In genomic region chr1:134913535-134913934, GRCm38 (mm10) we compare ENCODE assay signal across 10 mouse cellular contexts. TPM values are rescaled to one million over a fixed set of nuclear protein-coding genes. Genes with fewer than 3 reads are reported as not detected.
DNase-seq lines count a peak whose midpoint lies in the region; ATAC-seq lines count a peak whose summit lies in the region.
"Had no signal": no experiment of that assay in that cellular context is flagged by ENCODE, and none has a peak within 500 bp of the region (broad histone marks: within the 10 kb centered on the region; RNA-seq: fewer than 3 reads in every experiment).

No protein-coding gene starts in this region.

- 93% methylated on average over 4 of the region's 4 CpGs for WGBS in forebrain, embryonic 10.5 days
- WGBS in hindbrain, embryonic 14.5 days: 90% methylated on average over 4 of the region's 4 CpGs

- no peak overlapping the region for H3K9ac ChIP-seq in hindbrain, embryonic 14.5 days

- H3K4me3 ChIP-seq in forebrain, embryonic 10.5 days: no peak overlapping the region
- H3K4me3 ChIP-seq in hindbrain, embryonic 14.5 days (replicated peaks; ENCODE audit: low read length): no peak overlapping the region

- H3K4me1 ChIP-seq in forebrain, embryonic 10.5 days: 0 out of 2 replicates have a peak, but pooled peaks cover 7% of the 10 kb centered on the region
- no peaks in the 10 kb centered on the region for H3K4me1 ChIP-seq in hindbrain, embryonic 14.5 days (replicated peaks; ENCODE audit: control insufficient read depth, insufficient read depth, low read length)

- no peaks in the 10 kb centered on the region for H3K27me3 ChIP-seq in forebrain, embryonic 10.5 days (ENCODE audit: poor library complexity, severe bottlenecking)
- no peaks in the 10 kb centered on the region for H3K27me3 ChIP-seq in hindbrain, embryonic 14.5 days (ENCODE audit: control insufficient read depth, insufficient read depth, low read length)

- no peak overlapping the region for H3K27ac ChIP-seq in forebrain, embryonic 10.5 days
- no peak overlapping the region for H3K27ac ChIP-seq in hindbrain, embryonic 14.5 days

- ATAC-seq in hindbrain, embryonic 14.5 days (ENCODE audit: low FRiP score): no peak

- no peaks in the 10 kb centered on the region for H3K36me3 ChIP-seq in forebrain, embryonic 10.5 days (replicated peaks)
- no peaks in the 10 kb centered on the region for H3K36me3 ChIP-seq in hindbrain, embryonic 14.5 days (replicated peaks; ENCODE audit: control insufficient read depth, insufficient read depth)

- peak; percentile 97 for DNase-seq in heart, adult 11 months
- no peak for DNase-seq in heart, postnatal 25 days (ENCODE audit: low spot score)
- peak; percentile 47 for DNase-seq in urinary bladder, postnatal 14 days (ENCODE audit: low spot score)
- no peak for DNase-seq in urinary bladder, postnatal 10 days (ENCODE audit: low spot score)
- peak; percentile 80 for DNase-seq in gastrocnemius, postnatal 25 days
- DNase-seq in forebrain, embryonic 10.5 days (ENCODE audit: extremely low spot score, low spot score): no peak
- no peak for DNase-seq in hindbrain, embryonic 14.5 days (ENCODE audit: low spot score)
- DNase-seq in frontal cortex, adult 2 months (ENCODE audit: extremely low spot score in 1 of 2, low spot score in 1 of 2): no peak
- DNase-seq: kidney, adult 9 months; right cerebral cortex, postnatal 4 days had no signal

- no peak overlapping the region for H3K4me2 ChIP-seq in hindbrain, embryonic 14.5 days (replicated peaks)

- no peaks in the 10 kb centered on the region for H3K9me3 ChIP-seq in forebrain, embryonic 10.5 days
- H3K9me3 ChIP-seq in hindbrain, embryonic 14.5 days (ENCODE audit: control insufficient read depth, low read length): no peaks in the 10 kb centered on the region

- intact Hi-C loops in heart, postnatal 25 days (cut with DNase I): no loop called here

RNA-seq across cellular contexts. Expression of gene Ppp1r12b, which starts 42.2 kb away (rescaled TPM):
- 100 to 1,000 TPM; 147 to 165 TPM for total RNA-seq in heart, postnatal 25 days (2021)
- total RNA-seq in gastrocnemius, postnatal 25 days (2021): 100 to 1,000 TPM; 193 to 200 TPM
- 5.8 and 6.5 TPM in 2 replicates for polyA plus RNA-seq in forebrain, embryonic 10.5 days (2016; fragmentation: Nextera tagmentation; extraction: Ambion mirVana)
- 16.7 and 17.2 TPM in 2 replicates for polyA plus RNA-seq in hindbrain, embryonic 14.5 days (2014; fragmentation: Nextera tagmentation; extraction: Ambion mirVana)
- 62.4 and 64.8 TPM in 2 replicates for polyA plus RNA-seq in frontal cortex, adult 2 months (2012; rRNA removed)

RNA-seq across cellular contexts. Expression of gene Ube2t, which starts 48.8 kb away (rescaled TPM):
- total RNA-seq in heart, postnatal 25 days (2021): 1 to 10 TPM; 4.4 to 7.6 TPM
- total RNA-seq in gastrocnemius, postnatal 25 days (2021): 1 to 10 TPM; 6.5 to 8.7 TPM
- 58.0 and 58.9 TPM in 2 replicates for polyA plus RNA-seq in forebrain, embryonic 10.5 days (2016; fragmentation: Nextera tagmentation; extraction: Ambion mirVana)
- 11.6 and 11.8 TPM in 2 replicates for polyA plus RNA-seq in hindbrain, embryonic 14.5 days (2014; fragmentation: Nextera tagmentation; extraction: Ambion mirVana)
- polyA plus RNA-seq in frontal cortex, adult 2 months (2012; rRNA removed): 2.5 and 3.0 TPM in 2 replicates

Comparison
In these comparisons a context has a peak if more than half of its experiments do, and no peak if none do; other contexts are left out.
1. DNase-seq: peak in heart, adult 11 months (single experiment), urinary bladder, postnatal 14 days (single experiment) and gastrocnemius, postnatal 25 days (single experiment); none in heart, postnatal 25 days (single experiment), urinary bladder, postnatal 10 days (single experiment), forebrain, embryonic 10.5 days (single experiment), hindbrain, embryonic 14.5 days (single experiment) and frontal cortex, adult 2 months (0 of 2).